In genomic region chr9:58766959-58767955, GRCm38 (mm10) we compare ENCODE assay signal across 9 mouse cellular contexts. TPM values are rescaled to one million over a fixed set of nuclear protein-coding genes. Genes with fewer than 3 reads are reported as not detected.
DNase-seq lines count a peak whose midpoint lies in the region; ATAC-seq lines count a peak whose summit lies in the region.
"Had no signal": no experiment of that assay in that cellular context is flagged by ENCODE, and none has a peak within 500 bp of the region (broad histone marks: within the 10 kb centered on the region; RNA-seq: fewer than 3 reads in every experiment).

No protein-coding gene starts in this region.

- no peak overlapping the region for H3K9ac ChIP-seq in kidney, embryonic 16.5 days (replicated peaks; ENCODE audit: low read length)
- H3K9ac ChIP-seq in forebrain, embryonic 16.5 days (replicated peaks; ENCODE audit: low read depth, low read length), result no peak overlapping the region
- H3K9ac ChIP-seq in liver, embryonic 15.5 days, result no peak overlapping the region

- H3K4me2 ChIP-seq in kidney, embryonic 16.5 days (replicated peaks; ENCODE audit: low read depth, low read length), result no peak overlapping the region
- H3K4me2 ChIP-seq in forebrain, embryonic 16.5 days (ENCODE audit: low read length), result no peak overlapping the region
- H3K4me2 ChIP-seq in liver, embryonic 15.5 days, result no peak overlapping the region

- intact Hi-C loops in left cerebral cortex, postnatal 10 days (cut with DNase I), result no loop called here
- intact Hi-C loops in gastrocnemius, postnatal 14 days (cut with DNase I; ENCODE audit: low total_unique reads), result no loop called here

- 72% methylated on average over 15 of the region's 17 CpGs for WGBS in kidney, embryonic 16.5 days
- WGBS in forebrain, embryonic 16.5 days, result 73% methylated on average over 16 of the region's 17 CpGs
- WGBS in liver, embryonic 15.5 days (ENCODE audit: insufficient replicate concordance), result 58% methylated on average over 17 of the region's 17 CpGs

- H3K4me1 ChIP-seq in kidney, embryonic 16.5 days (ENCODE audit: insufficient read depth, low read length), result no peaks in the 10 kb centered on the region
- peaks cover 3% of the 10 kb centered on the region; the same call in 1 of the 2 replicates for H3K4me1 ChIP-seq in forebrain, embryonic 16.5 days (replicated peaks; ENCODE audit: control insufficient read depth, insufficient read depth, low read length)
- no peaks in the 10 kb centered on the region for H3K4me1 ChIP-seq in liver, embryonic 15.5 days (replicated peaks)

- no peak overlapping the region for H3K27ac ChIP-seq in kidney, embryonic 16.5 days (ENCODE audit: low read length)
- no peak overlapping the region for H3K27ac ChIP-seq in forebrain, embryonic 16.5 days (ENCODE audit: low read length)
- no peak overlapping the region for H3K27ac ChIP-seq in liver, embryonic 15.5 days (replicated peaks)

- no peaks in the 10 kb centered on the region for H3K9me3 ChIP-seq in kidney, embryonic 16.5 days (ENCODE audit: low read length)
- H3K9me3 ChIP-seq in forebrain, embryonic 16.5 days (ENCODE audit: control insufficient read depth, low read length), result no peaks in the 10 kb centered on the region
- 0 out of 2 replicates have a peak, but pooled peaks cover 3% of the 10 kb centered on the region for H3K9me3 ChIP-seq in liver, embryonic 15.5 days (replicated peaks)

- DNase-seq in kidney, adult 11 months, result no peak
- DNase-seq in thymus, postnatal 10 days (ENCODE audit: low spot score in 2 of 2), result peak; percentile 22 to 29
- no peak for DNase-seq in left cerebral cortex, postnatal 10 days (ENCODE audit: extremely low spot score in 1 of 2, low spot score in 2 of 2)
- DNase-seq in urinary bladder, adult 18-20 months (ENCODE audit: low spot score in 2 of 2), result no peak
- DNase-seq in gastrocnemius, postnatal 14 days, result no peak
- DNase-seq: kidney, postnatal 36 days had no signal

- H3K27me3 ChIP-seq in kidney, embryonic 16.5 days (ENCODE audit: insufficient read depth, low read length), result no peaks in the 10 kb centered on the region
- no peaks in the 10 kb centered on the region for H3K27me3 ChIP-seq in forebrain, embryonic 16.5 days (replicated peaks; ENCODE audit: control insufficient read depth, insufficient read depth, low read length)
- no peaks in the 10 kb centered on the region for H3K27me3 ChIP-seq in liver, embryonic 15.5 days

- H3K4me3 ChIP-seq in kidney, embryonic 16.5 days (ENCODE audit: low read length), result no peak overlapping the region
- H3K4me3 ChIP-seq in forebrain, embryonic 16.5 days (replicated peaks; ENCODE audit: low read length), result no peak overlapping the region
- no peak overlapping the region for H3K4me3 ChIP-seq in liver, embryonic 15.5 days (replicated peaks)

- ATAC-seq in kidney, embryonic 16.5 days (ENCODE audit: low FRiP score, low TSS enrichment), result peak; percentile 95
- ATAC-seq in forebrain, embryonic 16.5 days, result peak; percentile 75
- peak; percentile 80 for ATAC-seq in liver, embryonic 15.5 days (ENCODE audit: insufficient read depth)

- H3K36me3 ChIP-seq in kidney, embryonic 16.5 days (ENCODE audit: insufficient read depth, low read length), result no peaks in the 10 kb centered on the region
- H3K36me3 ChIP-seq in forebrain, embryonic 16.5 days (ENCODE audit: control insufficient read depth, insufficient read depth), result no peaks in the 10 kb centered on the region
- H3K36me3 ChIP-seq in liver, embryonic 15.5 days (replicated peaks), result no peaks in the 10 kb centered on the region

RNA-seq across cellular contexts. Expression of gene Rec114, which starts 23.5 kb away (rescaled TPM):
- 1.6 and 3.8 TPM in 2 replicates for polyA plus RNA-seq in kidney, embryonic 16.5 days (2015; fragmentation: Nextera tagmentation; extraction: Ambion mirVana)
- 0.94 and 1.6 TPM in 2 replicates for polyA plus RNA-seq in forebrain, embryonic 16.5 days (2015; fragmentation: Nextera tagmentation; extraction: Ambion mirVana)
- polyA plus RNA-seq in liver, embryonic 15.5 days (2015; fragmentation: Nextera tagmentation; extraction: Ambion mirVana), result 21.5 and 23.2 TPM in 2 replicates
- 1 to 10 TPM in 1 of 2 experiments, not detected in 1; 1.5 TPM for total RNA-seq in left cerebral cortex, postnatal 10 days (2021)
- total RNA-seq in gastrocnemius, postnatal 14 days (2021), result under 1 TPM in 1 of 2 experiments, not detected in 1; 0.45 TPM

RNA-seq across cellular contexts. Expression of gene Hcn4, which starts 56.0 kb away (rescaled TPM):
- 0.34 and 0.39 TPM in 2 replicates for polyA plus RNA-seq in kidney, embryonic 16.5 days (2015; fragmentation: Nextera tagmentation; extraction: Ambion mirVana)
- polyA plus RNA-seq in forebrain, embryonic 16.5 days (2015; fragmentation: Nextera tagmentation; extraction: Ambion mirVana), result 2.1 and 2.8 TPM in 2 replicates
- not detected in 2 replicates for polyA plus RNA-seq in liver, embryonic 15.5 days (2015; fragmentation: Nextera tagmentation; extraction: Ambion mirVana)
- 10 to 100 TPM; 16.2 to 18.2 TPM for total RNA-seq in left cerebral cortex, postnatal 10 days (2021)
- total RNA-seq in gastrocnemius, postnatal 14 days (2021), result under 1 TPM; 0.13 to 0.76 TPM

Comparison
In these comparisons a context has a peak if more than half of its experiments do, and no peak if none do; other contexts are left out.
1. DNase-seq: peak in thymus, postnatal 10 days (2 of 2); none in kidney, adult 11 months (single experiment), left cerebral cortex, postnatal 10 days (0 of 2), urinary bladder, adult 18-20 months (0 of 2) and gastrocnemius, postnatal 14 days (single experiment).
2. Peak in every context shown above with its lines, with median percentiles within 50 percentile points of each other: ATAC-seq.